Comparison of ENCODE assay signal across 17 mouse cellular contexts in the genomic region with DNA sequence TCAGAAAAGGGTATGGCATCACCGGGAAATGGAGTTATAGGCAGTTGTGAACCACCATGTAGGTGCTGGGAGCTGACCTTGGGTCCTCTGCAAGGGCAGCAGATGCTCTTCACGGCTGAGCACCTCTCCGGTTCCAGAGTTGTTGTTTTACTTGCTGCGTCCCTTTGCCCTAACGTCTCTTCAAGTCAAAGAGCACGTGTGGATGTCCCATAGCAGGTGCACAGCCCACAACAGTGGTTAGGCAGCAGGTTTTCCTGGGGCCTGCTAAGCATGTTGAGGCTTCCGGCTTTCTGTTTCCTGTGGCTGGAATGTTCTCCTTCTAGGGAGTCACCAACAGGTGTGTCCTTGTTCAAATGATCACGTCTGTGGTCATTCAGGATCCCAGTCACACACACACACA. TPM values are rescaled to one million over a fixed set of nuclear protein-coding genes. Genes with fewer than 3 reads are reported as not detected.
A peak's percentile ranks its signal among the peaks of the same experiment; 100 is the strongest.
DNase-seq lines count a peak whose midpoint lies in the region; ATAC-seq and TF ChIP-seq lines count a peak whose summit lies in the region.
"Had no signal": no experiment of that assay in that cellular context is flagged by ENCODE, and none has a peak within 500 bp of the region (broad histone marks: within the 10 kb centered on the region; RNA-seq: fewer than 3 reads in every experiment).

No protein-coding gene starts in this region.

- H3K4me1 ChIP-seq in intestine, postnatal 0 days (replicated peaks; ENCODE audit: control insufficient read depth, insufficient read depth, low read length) = 0 out of 2 replicates have a peak, but pooled peaks cover 7% of the 10 kb centered on the region
- peaks cover 19% of the 10 kb centered on the region for H3K4me1 ChIP-seq in intestine, embryonic 16.5 days (ENCODE audit: control insufficient read depth, insufficient read depth, low read length)
- peaks cover 13% of the 10 kb centered on the region for H3K4me1 ChIP-seq in testis, adult 2 months (ENCODE audit: control insufficient read depth, insufficient read depth, low read length)

- no peak for DNase-seq in testis, postnatal 10 days (ENCODE audit: low spot score)
- DNase-seq in thymus, postnatal 14 days = peak; percentile 57
- DNase-seq in cerebellum, postnatal 25 days = no peak
- DNase-seq in embryo, embryonic 10 days (ENCODE audit: low spot score) = no peak
- DNase-seq: adrenal gland, adult 2 months; cerebellum, adult 11-12 months; heart, postnatal 4 days; lung, adult 18-20 months; lung, postnatal 10 days had no signal

- peaks cover 13% of the 10 kb centered on the region for H3K36me3 ChIP-seq in intestine, postnatal 0 days (ENCODE audit: control insufficient read depth, insufficient read depth)
- no peaks in the 10 kb centered on the region; the same call in 1 of the 2 replicates for H3K36me3 ChIP-seq in intestine, embryonic 16.5 days (ENCODE audit: control insufficient read depth, insufficient read depth, low read length)
- H3K36me3 ChIP-seq in testis, adult 2 months (ENCODE audit: control insufficient read depth, insufficient read depth, low read length) = no peaks in the 10 kb centered on the region

- peak overlapping the region; percentile 98; the same call in 1 of the 2 replicates for H3K4me2 ChIP-seq in intestine, postnatal 0 days (replicated peaks; ENCODE audit: low read depth)
- H3K4me2 ChIP-seq in intestine, embryonic 16.5 days (ENCODE audit: low read depth, low read length) = no peak overlapping the region

- no peak for TF ChIP-seq POLR2A in testis, adult 2 months (IDR thresholded peaks at IDR 0.05; ENCODE audit: control insufficient read depth, low read depth, low read length)

- TF ChIP-seq CTCF in intestine, postnatal 0 days (IDR thresholded peaks at IDR 0.05; ENCODE audit: low read depth) = no peak
- TF ChIP-seq CTCF in testis, adult 2 months (IDR thresholded peaks at IDR 0.05; ENCODE audit: control insufficient read depth, insufficient read depth, insufficient replicate concordance, low read depth, low read length) = no peak

- no peak overlapping the region for H3K9ac ChIP-seq in intestine, postnatal 0 days (ENCODE audit: low read depth, low read length)
- no peak overlapping the region for H3K9ac ChIP-seq in intestine, embryonic 16.5 days (ENCODE audit: low read depth, low read length)
- H3K9ac ChIP-seq: forebrain, embryonic 12.5 days; limb, embryonic 13.5 days had no signal

- no peak overlapping the region for H3K27ac ChIP-seq in intestine, postnatal 0 days (ENCODE audit: low read depth, low read length)
- H3K27ac ChIP-seq in intestine, embryonic 16.5 days (ENCODE audit: low read length) = no peak overlapping the region
- no peak overlapping the region for H3K27ac ChIP-seq in testis, adult 2 months (ENCODE audit: control insufficient read depth, insufficient read depth, low read depth, low read length)
- H3K27ac ChIP-seq: forebrain, embryonic 12.5 days; limb, embryonic 13.5 days; liver, embryonic 12.5 days had no signal

- no peak overlapping the region for H3K4me3 ChIP-seq in intestine, postnatal 0 days (ENCODE audit: low read depth, low read length)
- H3K4me3 ChIP-seq in intestine, embryonic 16.5 days (ENCODE audit: low read length) = no peak overlapping the region
- peak overlapping the region; percentile 76 for H3K4me3 ChIP-seq in testis, adult 2 months (ENCODE audit: control insufficient read depth, low read depth, low read length)

- no peak for ATAC-seq in intestine, postnatal 0 days
- no peak for ATAC-seq in intestine, embryonic 16.5 days

- 85% methylated on average over 8 of the region's 8 CpGs for WGBS in intestine, postnatal 0 days
- 83% methylated on average over 8 of the region's 8 CpGs for WGBS in intestine, embryonic 16.5 days

- no peaks in the 10 kb centered on the region for H3K9me3 ChIP-seq in intestine, postnatal 0 days (ENCODE audit: control insufficient read depth)
- no peaks in the 10 kb centered on the region for H3K9me3 ChIP-seq in intestine, embryonic 16.5 days (ENCODE audit: control insufficient read depth, low read length)
- H3K9me3 ChIP-seq: embryonic facial prominence, embryonic 12.5 days; forebrain, embryonic 12.5 days; heart, embryonic 10.5 days; limb, embryonic 13.5 days; liver, embryonic 12.5 days had no signal

- H3K27me3 ChIP-seq in intestine, postnatal 0 days (replicated peaks; ENCODE audit: control insufficient read depth, insufficient read depth, low read length) = no peaks in the 10 kb centered on the region
- no peaks in the 10 kb centered on the region for H3K27me3 ChIP-seq in intestine, embryonic 16.5 days (replicated peaks; ENCODE audit: control insufficient read depth, insufficient read depth, low read length)
- H3K27me3 ChIP-seq in testis, adult 2 months (ENCODE audit: control insufficient read depth, insufficient read depth, low read length) = no peaks in the 10 kb centered on the region
- H3K27me3 ChIP-seq: embryonic facial prominence, embryonic 12.5 days; forebrain, embryonic 12.5 days; limb, embryonic 13.5 days had no signal

RNA-seq across cellular contexts. Expression of a gene that starts 1.1 kb away (rescaled TPM):
- 29.3 and 34.6 TPM in 2 replicates for polyA plus RNA-seq in intestine, postnatal 0 days (2015; fragmentation: Nextera tagmentation; extraction: Ambion mirVana)
- 27.0 and 29.6 TPM in 2 replicates for polyA plus RNA-seq in intestine, embryonic 16.5 days (2015; fragmentation: Nextera tagmentation; extraction: Ambion mirVana)
- 33.1 and 39.0 TPM in 2 replicates for polyA plus RNA-seq in testis, adult 2 months (2012; rRNA removed)

RNA-seq across cellular contexts. Expression of a gene that starts 13.3 kb away (rescaled TPM):
- 0.33 and 0.42 TPM in 2 replicates for polyA plus RNA-seq in intestine, postnatal 0 days (2015; fragmentation: Nextera tagmentation; extraction: Ambion mirVana)
- polyA plus RNA-seq in intestine, embryonic 16.5 days (2015; fragmentation: Nextera tagmentation; extraction: Ambion mirVana) = 0.54 and 0.69 TPM in 2 replicates
- 0.38 and 0.97 TPM in 2 replicates for polyA plus RNA-seq in testis, adult 2 months (2012; rRNA removed)
- polyA plus RNA-seq: liver, embryonic 12.5 days had no signal

RNA-seq across cellular contexts. Expression of a gene that starts 30.6 kb away (rescaled TPM):
- 0.42 and 0.44 TPM in 2 replicates for polyA plus RNA-seq in intestine, postnatal 0 days (2015; fragmentation: Nextera tagmentation; extraction: Ambion mirVana)
- polyA plus RNA-seq in intestine, embryonic 16.5 days (2015; fragmentation: Nextera tagmentation; extraction: Ambion mirVana) = 0.43 and 0.75 TPM in 2 replicates
- polyA plus RNA-seq in testis, adult 2 months (2012; rRNA removed) = 106 and 120 TPM in 2 replicates

RNA-seq across cellular contexts. Expression of a gene that starts 36.0 kb away (rescaled TPM):
- polyA plus RNA-seq in intestine, postnatal 0 days (2015; fragmentation: Nextera tagmentation; extraction: Ambion mirVana) = 111 and 119 TPM in 2 replicates
- polyA plus RNA-seq in intestine, embryonic 16.5 days (2015; fragmentation: Nextera tagmentation; extraction: Ambion mirVana) = 122 and 123 TPM in 2 replicates
- 67.9 and 75.4 TPM in 2 replicates for polyA plus RNA-seq in testis, adult 2 months (2012; rRNA removed)

RNA-seq across cellular contexts. Expression of a gene that starts 36.1 kb away (rescaled TPM):
- 32.1 and 32.3 TPM in 2 replicates for polyA plus RNA-seq in intestine, postnatal 0 days (2015; fragmentation: Nextera tagmentation; extraction: Ambion mirVana)
- polyA plus RNA-seq in intestine, embryonic 16.5 days (2015; fragmentation: Nextera tagmentation; extraction: Ambion mirVana) = 64.5 and 69.5 TPM in 2 replicates
- 57.5 and 68.8 TPM in 2 replicates for polyA plus RNA-seq in testis, adult 2 months (2012; rRNA removed)

Comparison
In these comparisons a context has a peak if more than half of its experiments do, and no peak if none do; other contexts are left out.
1. RNA of a gene that starts 30.6 kb away (polyA plus RNA-seq): 106 to 120 TPM in testis, adult 2 months; 0.43 to 0.75 TPM in intestine, embryonic 16.5 days and 0.42 to 0.44 TPM in intestine, postnatal 0 days; every median in the first group is over 10 times any median in the second.